Mouse (Mus musculus) liver, embryonic 14.5 days (tissue): ENCODE results near the gene Tpst1. TPM values are rescaled to one million over a fixed set of nuclear protein-coding genes. Genes with fewer than 3 reads are reported as not detected.

Experiments used
- ATAC-seq: fragments of 200-750 bp; cut with Nextera tagmentation; 2 replicates; pipeline ENCODE4 v1.8.0; 2017; ENCODE audit warnings: moderate number of reproducible peaks, mild to moderate bottlenecking, moderate library complexity; ENCODE audit not compliant: insufficient read depth
- DNase-seq, 3 experiments: peaks; one replicate each; pipeline ENCODE4 v3.0.0-alpha.2; 2012 to 2013; ENCODE audit warnings: low read depth in 3 of 3, low spot score in 3 of 3
- H3K27ac ChIP-seq: fragments of 300-500 bp; sonication (generic); 2 replicates; pipeline ENCODE4 v1.5.1; 2014; ENCODE audit warnings: moderate library complexity, mild to moderate bottlenecking, control low read depth, inconsistent platforms
- H3K27me3 ChIP-seq: fragments of 300-500 bp; sonication (generic); 2 replicates; pipeline ENCODE4 v1.6.1; 2014; ENCODE audit warnings: mild to moderate bottlenecking, low read length, moderate library complexity; ENCODE audit not compliant: control insufficient read depth, insufficient read depth
- H3K36me3 ChIP-seq: fragments of 300-500 bp; sonication (generic); replicated peaks from 2 replicates; pipeline ENCODE4 v1.6.1; 2014; ENCODE audit warnings: low read depth; ENCODE audit not compliant: control insufficient read depth, insufficient read depth
- H3K4me1 ChIP-seq, 2 experiments: fragments of 200-500 bp in 1 of 2; fragments of 300-500 bp in 1 of 2; sonication (generic) in 1 of 2; replicated peaks; 2 replicates each; pipeline ENCODE4 v1.6.1; 2012 to 2014; ENCODE audit warnings: antibody characterized with exemption in 1 of 2, inconsistent platforms in 1 of 2, low read length in 1 of 2; ENCODE audit not compliant: control insufficient read depth in 2 of 2, insufficient read depth in 2 of 2
- H3K4me2 ChIP-seq: fragments of 300-500 bp; sonication (generic); 2 replicates; pipeline ENCODE4 v1.6.1; 2014; ENCODE audit warnings: low read depth, mild to moderate bottlenecking, control low read depth, moderate library complexity
- H3K4me3 ChIP-seq, 2 experiments: fragments of 200-500 bp in 1 of 2; fragments of 300-500 bp in 1 of 2; sonication (generic) in 1 of 2; 2 replicates each; pipeline ENCODE4 v1.5.1; 2012 to 2014; ENCODE audit warnings: low read depth in 2 of 2, low read length in 2 of 2, mild to moderate bottlenecking in 2 of 2, control low read depth in 1 of 2, inconsistent platforms in 1 of 2, moderate library complexity in 1 of 2; ENCODE audit not compliant: insufficient read depth in 1 of 2
- H3K9ac ChIP-seq: fragments of 300-500 bp; sonication (generic); replicated peaks from 2 replicates; pipeline ENCODE4 v1.6.1; 2014; ENCODE audit warnings: mild to moderate bottlenecking, control low read depth, moderate library complexity
- H3K9me3 ChIP-seq: fragments of 300-500 bp; sonication (generic); 2 replicates; pipeline ENCODE4 v1.6.1; 2016; ENCODE audit warnings: low read length, mixed read lengths; ENCODE audit not compliant: control insufficient read depth
- CTCF ChIP-seq: IDR thresholded peaks from 2 replicates; pipeline ENCODE4 v1.5.1; 2016; ENCODE audit warnings: antibody characterized with exemption, low read depth, control low read depth
- EP300 ChIP-seq: IDR thresholded peaks from 2 replicates; pipeline ENCODE4 v1.6.1; 2016; ENCODE audit warnings: antibody characterized with exemption, low read depth
- WGBS: fragments of 180-500 bp; shearing (Covaris S2); extraction: QIAGEN DNeasy Blood & Tissue Kit; methylation state at CpG from one replicate; pipeline ENCODE4 v1.1.7; 2014; ENCODE audit not compliant: insufficient replicate concordance; 5-methylcytosine and 5-hydroxymethylcytosine counted together
- polyA plus RNA-seq, 2 experiments: library from polyadenylated mRNA; depleted of rRNA in 1 of 2; stranded (reverse) in 1 of 2; unstranded in 1 of 2; fragments of >200 nt; fragmentation: Nextera tagmentation in 1 of 2; extraction: Ambion mirVana in 1 of 2; gene quantifications; 2 replicates each; pipeline versions ENCODE4 v1.2.1 to v1.2.3; 2012 to 2014

Gene Tpst1
- polyA plus RNA-seq, 2 experiments = 10.0 to 22.8 TPM

GRCm38 (mm10) chr5:130047013-130047412 lies 26.1 kb upstream of the Tpst1 start:
- ATAC-seq (no peak), DNase-seq (no peak)
- Histone ChIP-seq H3K4me2 (no peak overlapping the region), H3K36me3 (peaks cover 43% of the 10 kb centered on the region), H3K9ac (no peak overlapping the region), H3K9me3 (no peaks in the 10 kb centered on the region), H3K4me1 (no peaks in the 10 kb centered on the region; a peak in 1 of 4 replicates), H3K4me3 (no peak overlapping the region), H3K27ac (no peak overlapping the region), H3K27me3 (no peaks in the 10 kb centered on the region)
- WGBS = 75% methylated on average over 6 of the region's 6 CpGs
- TF ChIP-seq EP300 (no peak), CTCF (peak; percentile 70)

- Histone ChIP-seq H3K9me3 (no peaks in the 10 kb centered on the region), H3K9ac (no peak overlapping the region), H3K4me1 (no peaks in the 10 kb centered on the region; a peak in 1 of 4 replicates), H3K27ac (no peak overlapping the region), H3K4me2 (no peak overlapping the region), H3K36me3 (peaks cover 32% of the 10 kb centered on the region), H3K27me3 (no peaks in the 10 kb centered on the region), H3K4me3 (no peak overlapping the region)
- no peak for ATAC-seq
- DNase-seq = no peak
- 86% methylated on average over 15 of the region's 15 CpGs for WGBS
- TF ChIP-seq CTCF (no peak), EP300 (no peak)
These were observed 24.2 kb upstream of the Tpst1 start for GRCm38 (mm10) chr5:130048786-130049520.

GRCm38 (mm10) chr5:130050416-130050815 lies 22.7 kb upstream of the Tpst1 start:
- Histone ChIP-seq H3K36me3 (peaks cover 32% of the 10 kb centered on the region), H3K4me3 (no peak overlapping the region), H3K27ac (no peak overlapping the region), H3K4me2 (no peak overlapping the region), H3K9me3 (no peaks in the 10 kb centered on the region), H3K9ac (no peak overlapping the region), H3K4me1 (no peaks in the 10 kb centered on the region), H3K27me3 (no peaks in the 10 kb centered on the region)
- TF ChIP-seq CTCF (no peak), EP300 (no peak)
- WGBS = 71% methylated on average over 6 of the region's 6 CpGs
- no peak for ATAC-seq
- no peak for DNase-seq

GRCm38 (mm10) chr5:130051073-130051860 lies 21.9 kb upstream of the Tpst1 start:
- Histone ChIP-seq H3K27me3 (no peaks in the 10 kb centered on the region), H3K36me3 (peaks cover 32% of the 10 kb centered on the region), H3K4me1 (peaks cover 0 to 4% of the 10 kb centered on the region in 2 experiments; a peak in 1 of 4 replicates), H3K9ac (no peak overlapping the region), H3K4me3 (no peak overlapping the region), H3K27ac (no peak overlapping the region), H3K4me2 (no peak overlapping the region), H3K9me3 (no peaks in the 10 kb centered on the region)
- no peak for DNase-seq
- TF ChIP-seq EP300 (no peak), CTCF (no peak)
- 81% methylated on average over 15 of the region's 15 CpGs for WGBS
- no peak for ATAC-seq

GRCm38 (mm10) chr5:130052510-130052909 lies 20.6 kb upstream of the Tpst1 start:
- ATAC-seq = no peak
- Histone ChIP-seq H3K9me3 (no peaks in the 10 kb centered on the region), H3K9ac (no peak overlapping the region), H3K4me1 (peaks cover 0 to 6% of the 10 kb centered on the region in 2 experiments; a peak in 1 of 4 replicates), H3K27ac (no peak overlapping the region), H3K4me2 (no peak overlapping the region), H3K4me3 (no peak overlapping the region), H3K36me3 (peaks cover 23% of the 10 kb centered on the region), H3K27me3 (no peaks in the 10 kb centered on the region)
- WGBS = 82% methylated on average over 5 of the region's 5 CpGs
- no peak for TF ChIP-seq EP300
- TF ChIP-seq CTCF = no peak
- DNase-seq = no peak
